Mouse (Mus musculus) thymus, adult 2 months (tissue): Measurements from ENCODE around the gene Prpsap2.

Experiments
- CTCF ChIP-seq: fragments of 200-500 bp; IDR thresholded peaks from 2 replicates; pipeline ENCODE4 v1.5.1; 2012; ENCODE audit warnings: mild to moderate bottlenecking, control low read depth, low read length, moderate library complexity, borderline replicate concordance; ENCODE audit not compliant: control insufficient read depth, poor library complexity, insufficient read depth; ENCODE audit errors: extremely low read depth
- POLR2A ChIP-seq: fragments of 200-500 bp; IDR thresholded peaks from 2 replicates; pipeline ENCODE4 v1.6.1; 2012; ENCODE audit warnings: mild to moderate bottlenecking, low read length, control low read depth, moderate library complexity; ENCODE audit not compliant: control insufficient read depth, poor library complexity, insufficient read depth; ENCODE audit errors: extremely low read depth

DNA sequence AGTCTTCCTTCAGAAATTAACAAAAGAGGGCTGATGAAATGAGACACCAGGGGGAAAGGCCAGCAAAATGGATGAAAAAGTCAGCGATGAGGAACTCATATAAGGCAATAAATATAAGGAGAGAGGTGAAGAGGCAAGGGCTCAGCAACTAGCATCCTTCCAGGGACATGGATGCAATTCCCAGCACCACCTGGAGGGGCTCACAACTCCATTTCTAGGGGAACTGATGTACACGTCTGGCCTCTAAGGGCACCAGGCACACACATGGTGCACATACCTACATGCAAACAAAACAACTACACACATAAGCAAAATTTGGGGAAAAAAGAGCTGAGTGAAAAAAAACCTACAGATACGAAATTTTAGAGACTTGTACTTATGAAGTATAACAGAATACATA is 17.4 kb downstream of the Prpsap2 start:
- TF ChIP-seq CTCF (no peak), POLR2A (no peak)
